Mouse (Mus musculus): ENCODE data around the gene Ing1.

DNA sequence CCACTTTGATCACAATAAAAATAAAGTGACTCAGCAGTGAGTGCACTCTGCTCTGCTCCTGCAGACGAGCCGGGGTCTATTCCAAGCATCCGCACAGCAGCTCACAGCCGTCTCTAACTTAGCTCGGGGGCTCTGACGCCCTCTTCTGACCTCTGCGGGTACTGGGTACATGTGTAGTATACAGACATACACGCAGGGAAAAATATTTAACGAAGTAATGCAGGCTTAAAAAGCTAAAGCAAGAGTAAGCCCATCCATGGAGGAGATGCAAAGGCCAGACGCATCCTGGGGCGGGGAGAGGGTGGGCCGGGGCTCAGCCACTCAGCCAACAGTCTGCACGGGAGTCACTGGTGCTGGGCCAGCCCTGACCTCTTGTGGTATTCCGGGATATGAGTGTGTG is 49.3 kb upstream of the Ing1 start:
- TF ChIP-seq CTCF (IDR thresholded peaks at IDR 0.05; ENCODE audit: extremely low read depth, insufficient read depth, insufficient read length, insufficient replicate concordance) (no peak), POLR2A (IDR thresholded peaks at IDR 0.05; ENCODE audit: low read depth, low read length) (no peak)

All from spleen, adult 2 months (tissue).